Mouse (Mus musculus) gastrocnemius, postnatal 10 days (tissue): ENCODE data around the gene Gpr157. TPM values are rescaled to one million over a fixed set of nuclear protein-coding genes. Genes with fewer than 3 reads are reported as not detected.
"Not testable (repeated sequence)": the region's sequence is repeated elsewhere in the genome, so short reads cannot be mapped to it uniquely, and the experiment has no call there.

ENCODE experiments used
- DNase-seq: peaks from one replicate; pipeline ENCODE4 v3.0.0; 2021; ENCODE audit warnings: mixed read lengths
- long read RNA-seq, 2 experiments: library from polyadenylated mRNA; stranded (forward); transcript quantifications; one replicate each; pipeline ENCODE4 v2.0.0; 2021
- total RNA-seq, 2 experiments: library from RNA; stranded (reverse); gene quantifications; 2 replicates each; pipeline ENCODE4 v1.2.3; 2021

The Gpr157 gene
- total RNA-seq: 10 to 100 TPM; 18.8 to 19.2 TPM
- long read RNA-seq, experiment 1, full-length matches to known transcripts: 22 of 29 reads
- long read RNA-seq, experiment 1, partial matches to known transcripts: 1 of 29 reads
- long read RNA-seq, experiment 1, other reads (novel, unspliced or antisense): 6 of 29 reads
- long read RNA-seq, experiment 2, full-length matches to known transcripts: 14 of 18 reads
- long read RNA-seq, experiment 2, partial matches to known transcripts: 0 of 18 reads
- long read RNA-seq, experiment 2, other reads (novel, unspliced or antisense): 4 of 18 reads

DNA sequence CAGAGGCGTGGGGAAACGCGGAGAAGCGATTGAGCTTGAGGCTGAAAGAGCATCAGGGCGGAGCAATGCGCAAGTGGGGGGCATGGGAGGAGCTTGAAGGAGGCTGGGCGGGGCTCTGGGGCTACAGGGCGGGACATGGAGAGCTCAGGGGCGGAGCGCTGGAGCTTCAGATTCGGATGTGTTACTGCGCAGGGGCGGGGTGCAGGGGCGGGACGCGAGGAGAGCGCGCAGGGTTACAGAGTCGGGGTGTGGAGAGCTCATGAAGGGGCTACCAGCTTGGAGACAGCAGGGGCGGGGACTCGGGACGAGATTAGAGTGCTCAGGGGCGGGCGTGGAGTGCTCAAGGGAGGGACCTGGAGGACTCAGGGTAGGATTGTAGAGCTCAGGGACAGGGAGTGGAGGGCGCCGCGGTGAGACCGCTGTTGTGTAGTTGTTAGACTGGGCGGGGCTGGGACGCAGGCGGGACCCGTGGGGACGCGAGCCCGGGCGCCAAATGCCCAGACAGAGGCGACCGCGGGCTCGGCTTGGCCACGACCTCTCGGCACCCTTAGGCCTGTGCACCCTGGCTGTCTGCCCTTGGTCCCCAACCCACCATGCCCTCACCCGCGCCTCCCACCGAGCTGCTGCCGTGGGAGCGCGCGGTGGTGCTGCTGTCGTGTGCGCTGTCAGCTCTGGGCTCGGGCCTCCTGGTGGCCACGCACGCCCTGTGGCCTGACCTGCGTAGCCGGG is at the start of gene Gpr157:
Gene Gpr157, plus strand, starts transcription at position 205 of the 729 bp plus-strand sequence.
- DNase-seq: peak; percentile 91

DNA sequence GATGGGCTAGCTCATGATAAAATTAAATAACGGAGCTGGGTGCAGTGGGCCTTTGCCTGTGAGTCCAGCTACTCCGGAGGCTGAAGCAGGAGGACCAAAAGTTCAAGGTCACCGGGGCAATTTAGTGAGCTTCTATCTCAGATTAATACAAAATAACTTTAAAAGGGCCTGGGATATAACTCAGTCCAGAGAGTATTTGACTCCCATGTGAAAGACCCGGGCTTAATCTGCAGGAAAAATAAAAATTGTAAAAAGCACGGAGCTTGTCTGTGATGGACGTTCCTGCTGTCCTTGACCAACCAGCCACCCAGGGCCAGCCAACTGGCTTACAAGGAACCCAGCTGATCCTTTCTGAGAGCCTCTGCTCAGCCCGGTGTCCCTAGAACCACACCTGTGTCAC is 48.6 kb upstream of the Gpr157 start:
- DNase-seq: no peak

DNA sequence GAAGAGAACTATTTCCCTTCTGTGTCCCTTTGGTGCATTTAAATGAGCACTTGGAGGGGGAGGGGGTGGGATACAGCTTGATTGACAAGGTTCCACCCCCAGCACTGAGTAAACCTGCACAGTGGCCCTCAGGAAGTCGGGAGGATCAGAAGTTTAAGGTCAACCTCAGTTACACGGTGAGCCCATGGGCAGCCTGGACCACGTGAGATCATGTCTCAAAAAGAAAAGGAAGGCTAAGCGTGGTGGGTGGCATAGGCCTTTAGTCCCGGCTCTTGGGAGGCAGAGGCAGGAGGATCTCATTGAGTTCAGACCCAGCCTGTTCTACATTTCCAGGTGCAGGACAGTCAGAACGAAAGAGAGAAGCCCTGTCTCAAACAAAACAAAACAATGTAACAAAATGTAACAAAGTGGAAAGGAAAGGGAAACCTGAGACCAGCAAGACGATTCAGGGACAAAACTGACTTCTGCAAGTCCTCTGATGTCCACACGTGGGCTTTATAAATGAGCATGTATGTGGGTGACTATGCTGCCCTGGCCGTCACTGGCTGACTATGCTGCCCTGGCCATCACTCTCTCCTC is 47.1 kb upstream of the Gpr157 start:
- DNase-seq: no peak

DNA sequence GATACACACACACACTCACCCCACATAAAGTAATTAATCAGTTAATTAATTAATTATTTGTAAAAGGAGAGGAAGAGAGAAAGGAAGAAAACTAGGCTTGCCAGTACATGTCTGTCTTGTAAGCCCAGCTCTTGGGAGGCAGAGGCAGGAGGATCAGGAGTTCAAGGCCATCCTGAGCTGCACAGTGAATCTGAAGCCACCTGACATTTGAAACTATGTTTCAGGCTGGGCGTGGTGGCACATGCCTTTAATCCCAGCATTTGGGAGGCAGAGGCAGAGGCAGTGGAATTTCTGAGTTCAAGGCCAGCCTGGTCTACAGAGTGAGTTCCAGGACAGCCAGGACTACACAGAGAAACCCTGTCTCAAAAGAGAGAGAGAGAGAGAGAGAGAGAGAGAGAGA is 46.3 kb upstream of the Gpr157 start:
- not testable (repeated sequence) for DNase-seq

DNA sequence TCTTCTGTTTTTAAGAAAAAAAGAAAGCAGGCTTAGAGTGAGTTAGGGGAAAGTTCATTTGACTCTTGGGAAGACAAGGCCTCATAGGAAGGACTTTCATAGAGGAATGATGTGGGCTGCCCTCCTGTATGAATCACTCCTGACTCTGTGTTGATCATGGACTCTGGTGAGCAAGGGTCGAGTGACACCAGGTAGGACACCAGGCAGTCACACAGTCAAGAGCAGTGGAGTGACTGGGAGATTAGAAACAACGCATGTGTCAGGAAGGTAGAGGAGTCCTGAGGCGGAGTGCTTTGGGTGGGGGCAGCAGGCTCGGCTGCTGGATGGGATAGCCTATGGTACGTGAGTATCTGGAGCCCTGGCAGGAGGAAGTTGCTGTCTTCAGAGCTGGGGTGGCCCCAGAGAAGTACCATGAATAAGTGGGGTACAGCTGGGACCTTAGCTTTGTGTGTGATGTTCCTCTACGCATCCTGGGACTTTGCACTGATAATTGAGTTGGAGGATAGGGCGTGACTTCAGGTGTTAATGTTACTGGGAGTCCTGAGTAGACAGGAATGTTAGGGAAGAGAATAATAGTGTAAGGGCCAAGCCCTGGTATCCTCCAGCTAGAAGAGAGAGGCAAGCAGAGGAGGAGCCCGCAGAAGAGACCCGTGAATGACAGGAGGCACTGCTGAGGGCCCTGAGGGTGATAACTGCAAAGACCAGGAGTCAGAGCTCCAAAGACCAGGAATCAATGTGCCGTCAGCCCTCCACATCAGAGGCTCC is 45.6 kb upstream of the Gpr157 start:
- no peak for DNase-seq

DNA sequence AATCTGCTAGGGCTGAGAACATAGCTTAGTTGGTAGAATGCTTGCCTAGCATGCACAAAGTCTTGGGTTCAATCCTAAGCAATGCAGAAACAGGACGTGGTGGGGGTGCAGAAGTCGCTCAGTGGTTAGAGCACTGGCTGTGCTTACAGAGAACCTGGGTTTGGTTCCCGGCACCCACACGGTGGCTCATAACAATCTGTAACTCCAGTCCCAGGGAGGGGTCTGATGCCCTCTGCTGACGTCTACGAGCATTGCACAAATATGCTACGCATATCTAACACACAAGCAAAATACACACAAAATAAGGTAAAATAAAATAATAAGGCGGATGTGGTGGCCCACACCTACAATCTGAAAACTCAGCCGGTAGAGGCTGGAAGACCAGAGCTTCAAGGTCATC is 43.6 kb upstream of the Gpr157 start:
- DNase-seq: no peak

DNA sequence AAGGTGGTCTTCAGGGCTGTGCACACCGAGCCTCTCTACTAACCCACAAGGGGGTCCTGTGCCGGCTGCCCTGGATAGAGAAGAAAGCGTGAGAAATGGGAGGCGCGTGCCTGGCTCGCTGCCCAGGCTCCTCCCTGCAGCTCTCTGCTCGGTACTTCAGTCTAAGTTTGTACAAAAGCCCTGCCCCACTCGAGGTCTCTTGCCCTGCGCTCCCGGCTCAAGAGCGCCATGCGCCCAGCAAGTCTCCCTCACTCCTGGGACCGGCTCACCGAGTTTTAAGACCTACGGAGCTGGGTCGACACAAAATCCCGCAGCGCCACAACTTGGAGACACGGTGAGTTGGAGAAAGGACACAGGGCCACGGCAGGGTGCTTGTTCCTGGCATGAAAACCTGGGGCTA is 39.1 kb upstream of the Gpr157 start:
- peak; percentile 62 for DNase-seq

DNA sequence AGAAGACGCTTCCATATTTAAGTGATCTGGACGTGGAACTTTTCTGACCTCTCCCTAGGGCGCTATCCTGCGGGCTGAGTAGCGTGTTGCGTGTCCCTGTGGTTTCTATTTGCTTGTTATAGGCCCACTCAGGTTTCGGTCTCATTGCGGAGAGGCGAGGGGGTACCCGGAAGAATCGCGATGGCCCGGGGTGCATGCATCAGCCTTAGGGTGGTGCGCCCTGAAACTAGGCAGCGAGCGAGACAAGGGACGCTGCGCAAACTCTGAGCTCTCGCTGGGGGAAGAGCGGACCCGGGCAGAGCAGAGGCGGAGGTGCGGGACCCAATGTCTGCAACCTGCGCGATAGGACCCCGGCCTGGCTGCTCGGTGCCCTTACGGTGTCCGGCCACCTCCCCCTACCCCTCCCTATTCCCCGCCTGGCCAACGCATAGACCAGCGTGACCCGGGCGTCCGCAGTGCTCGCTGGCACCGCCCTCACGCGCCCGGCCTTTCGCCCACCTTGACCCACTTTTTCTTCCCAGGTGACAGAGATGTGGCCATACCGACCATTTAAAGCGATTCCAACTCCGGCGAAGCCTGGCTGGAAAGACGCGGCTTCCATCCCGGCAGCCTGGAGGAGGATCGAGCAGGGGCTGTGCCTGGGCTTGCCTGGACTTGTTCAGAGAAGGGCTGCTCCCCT is 38.5 kb upstream of the Gpr157 start:
- no peak for DNase-seq

DNA sequence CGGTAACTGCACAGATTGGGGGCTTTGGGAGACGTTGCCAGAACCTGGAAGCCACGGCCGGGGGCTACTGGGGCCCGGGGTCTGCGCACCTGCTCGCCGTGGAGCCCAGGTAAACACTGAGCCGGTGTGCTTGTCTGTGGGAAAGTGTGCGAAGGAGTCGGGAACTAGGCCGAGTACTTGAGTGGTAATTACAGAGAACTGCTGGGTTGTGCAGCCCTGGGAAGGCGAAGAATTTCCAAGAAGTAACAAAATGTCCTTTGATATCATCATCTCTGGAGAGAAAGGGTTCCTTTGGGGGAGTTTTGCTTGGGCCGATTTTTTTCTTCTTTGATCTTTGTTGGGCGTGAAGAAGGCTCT is 38.0 kb upstream of the Gpr157 start:
- DNase-seq: no peak

DNA sequence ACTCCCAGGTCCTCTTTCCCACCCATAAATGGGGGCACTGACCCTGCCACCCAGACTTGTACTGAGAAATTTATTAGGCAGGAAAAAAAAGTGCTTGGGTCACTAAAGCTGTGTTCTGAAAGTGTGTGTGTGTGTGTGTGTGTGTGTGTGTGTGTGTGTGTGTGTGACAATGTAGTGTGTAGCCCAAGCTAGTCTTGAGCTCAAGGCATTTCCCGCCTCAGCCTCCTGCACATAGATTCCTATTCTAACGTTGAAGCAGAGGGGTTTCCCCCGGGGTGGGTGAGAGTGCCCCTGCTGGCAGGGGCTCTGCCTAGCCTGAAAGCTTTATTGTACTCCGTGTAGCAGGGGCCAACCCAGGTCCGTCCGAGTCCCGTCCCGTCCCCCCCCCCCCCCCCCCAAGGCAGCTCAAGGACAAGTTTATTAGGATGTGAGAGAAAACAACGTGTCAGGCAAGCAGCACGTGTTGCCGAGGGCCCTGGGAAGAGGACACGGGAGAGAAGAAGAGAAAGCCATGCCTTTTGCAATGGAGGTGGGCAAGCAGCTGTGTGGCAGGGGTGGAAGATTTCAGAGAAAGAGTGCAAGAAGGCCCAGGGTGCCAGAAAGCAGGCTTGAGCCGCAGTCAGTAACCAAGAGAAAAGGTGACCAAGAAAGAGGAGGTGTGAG is 37.5 kb upstream of the Gpr157 start:
- DNase-seq: no peak

DNA sequence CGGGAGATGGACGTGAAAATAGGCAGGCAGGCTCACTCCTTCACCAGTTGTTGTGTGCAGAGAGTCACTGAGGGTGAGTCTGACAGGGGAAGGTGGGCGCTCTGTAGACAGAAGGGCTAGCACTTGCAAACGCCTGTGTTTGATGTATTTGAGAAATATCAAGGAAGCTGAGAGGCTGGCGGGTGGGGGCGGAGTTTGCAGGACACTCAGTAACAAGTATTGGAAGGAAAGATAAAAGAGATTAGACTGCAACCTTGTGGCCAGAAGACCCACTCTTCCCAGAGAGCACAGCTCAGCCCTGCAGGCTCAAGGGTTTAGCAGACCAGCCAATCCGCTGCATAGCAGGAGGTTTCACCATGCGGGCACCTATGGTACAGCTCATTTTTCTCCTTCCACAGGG is 35.7 kb upstream of the Gpr157 start:
- no peak for DNase-seq

DNA sequence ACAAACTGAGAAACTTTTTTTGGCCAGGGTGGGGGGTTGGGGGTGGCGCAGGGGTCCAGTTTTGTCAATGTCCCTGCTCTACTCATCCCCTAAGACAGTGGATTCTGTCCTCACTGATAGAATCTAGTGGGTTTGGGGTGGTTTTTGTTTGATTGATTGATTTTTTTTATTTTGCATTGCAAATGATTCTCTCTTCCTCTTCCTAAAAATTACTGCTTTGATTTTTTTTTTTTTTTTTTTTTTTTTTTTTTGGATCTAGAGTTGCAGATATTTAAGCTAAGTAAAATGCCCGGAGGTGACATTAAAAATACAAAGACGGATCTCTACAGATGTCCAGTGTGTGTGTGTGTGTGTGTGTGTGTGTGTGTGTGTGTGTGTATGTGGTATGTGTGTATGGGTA is 34.8 kb upstream of the Gpr157 start:
- no peak for DNase-seq

DNA sequence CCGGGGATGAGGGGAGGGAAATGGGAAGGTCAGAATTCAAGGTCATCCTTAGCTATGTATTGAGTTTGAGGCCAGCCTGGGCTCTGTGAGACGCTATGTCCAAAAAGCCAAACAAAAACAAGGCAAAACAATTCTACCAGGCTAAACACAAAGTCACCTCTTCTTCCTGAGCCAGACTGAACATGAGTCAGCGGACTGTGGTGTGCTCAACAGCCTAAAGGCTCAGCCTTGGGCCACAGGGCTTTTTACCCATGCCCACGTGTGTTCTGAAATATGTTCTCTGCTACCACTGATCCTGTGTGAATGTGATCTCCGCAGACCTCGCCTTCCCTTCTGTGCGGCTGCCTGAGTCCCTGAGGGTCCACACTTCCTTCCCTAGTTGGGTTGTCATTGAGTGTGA is 31.0 kb upstream of the Gpr157 start:
- DNase-seq: no peak

DNA sequence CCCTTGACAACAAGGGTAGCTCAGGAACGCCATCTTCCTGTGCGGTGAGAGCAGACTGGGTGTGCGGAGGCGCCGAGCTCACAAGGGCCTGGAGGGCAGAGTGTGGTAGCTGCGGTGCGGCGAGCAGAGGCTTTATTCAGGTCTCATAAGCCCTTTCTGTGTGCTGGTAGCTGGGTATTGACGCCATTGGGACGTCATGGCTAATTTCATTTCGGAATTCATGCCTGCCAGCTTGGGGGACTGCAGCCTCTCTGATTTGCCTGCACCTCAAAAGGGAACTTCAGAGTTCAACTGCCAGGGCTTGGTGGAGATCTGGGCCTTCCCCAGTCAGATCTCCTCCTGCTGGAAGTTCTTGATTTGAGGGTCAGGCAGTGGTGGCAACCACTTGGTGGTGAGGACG is 29.4 kb upstream of the Gpr157 start:
- no peak for DNase-seq

DNA sequence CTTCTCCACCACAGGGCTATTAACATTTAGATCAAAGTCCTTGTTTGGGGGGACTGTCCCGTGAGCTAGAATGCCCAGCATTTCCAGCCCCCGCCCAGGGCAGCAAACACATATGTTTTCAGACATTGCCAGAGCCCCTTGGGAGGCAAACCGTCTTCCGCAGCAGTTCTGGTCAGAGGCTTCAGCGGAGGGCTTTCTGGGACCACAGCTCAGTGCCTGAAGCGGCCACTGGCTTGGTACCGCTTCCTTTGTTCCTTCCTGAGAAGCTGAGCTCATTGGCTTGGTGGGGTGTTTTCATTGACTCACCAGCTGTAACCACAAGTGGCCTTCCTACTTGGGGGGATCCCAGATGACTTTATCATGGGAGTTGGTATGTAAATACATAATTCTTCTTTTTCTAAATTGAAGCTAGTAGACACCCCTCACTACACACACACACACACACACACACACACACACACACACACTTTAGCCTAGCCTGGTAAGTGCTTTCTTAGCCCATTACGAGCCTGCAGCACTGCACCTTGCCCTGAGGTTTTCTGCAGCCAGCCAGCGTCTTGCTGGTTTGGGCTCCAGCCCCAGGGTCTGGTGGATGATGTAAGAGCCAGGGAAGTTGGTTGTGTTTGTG is 27.2 kb upstream of the Gpr157 start:
- no peak for DNase-seq

DNA sequence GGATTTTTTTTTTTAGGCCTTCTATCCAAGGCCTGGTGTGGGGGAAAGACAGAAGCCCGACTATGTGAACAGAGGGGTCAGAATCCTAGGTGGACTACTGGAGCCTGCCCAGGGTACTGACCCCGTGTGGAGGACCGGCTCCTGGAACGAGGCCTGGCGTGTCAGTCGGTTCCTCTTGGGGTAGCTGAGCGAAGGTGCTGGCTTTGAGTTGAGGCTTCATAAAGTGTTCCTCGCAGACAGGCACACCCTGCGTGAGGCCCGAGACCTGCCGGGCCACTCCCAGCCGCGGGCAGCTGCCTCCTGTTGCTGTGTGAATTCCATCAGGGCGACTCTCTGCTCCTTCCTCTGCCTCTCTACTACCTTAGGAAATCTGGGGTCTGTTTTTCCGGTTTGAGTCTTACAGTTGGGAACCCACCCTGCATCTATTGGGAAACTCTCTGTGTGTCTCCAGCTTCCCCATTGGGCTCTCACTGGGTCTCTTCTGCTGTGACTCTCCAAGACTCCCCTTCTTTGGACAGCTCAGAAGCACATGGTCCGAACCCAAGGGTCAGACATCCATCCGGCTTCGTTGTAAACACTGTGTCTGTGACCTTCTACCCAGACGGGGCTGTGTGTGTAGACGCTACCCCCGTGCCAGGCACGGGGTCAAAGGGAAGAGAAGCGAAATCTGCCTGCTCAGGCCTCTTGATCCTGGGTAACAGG is 26.5 kb upstream of the Gpr157 start:
- DNase-seq: no peak

DNA sequence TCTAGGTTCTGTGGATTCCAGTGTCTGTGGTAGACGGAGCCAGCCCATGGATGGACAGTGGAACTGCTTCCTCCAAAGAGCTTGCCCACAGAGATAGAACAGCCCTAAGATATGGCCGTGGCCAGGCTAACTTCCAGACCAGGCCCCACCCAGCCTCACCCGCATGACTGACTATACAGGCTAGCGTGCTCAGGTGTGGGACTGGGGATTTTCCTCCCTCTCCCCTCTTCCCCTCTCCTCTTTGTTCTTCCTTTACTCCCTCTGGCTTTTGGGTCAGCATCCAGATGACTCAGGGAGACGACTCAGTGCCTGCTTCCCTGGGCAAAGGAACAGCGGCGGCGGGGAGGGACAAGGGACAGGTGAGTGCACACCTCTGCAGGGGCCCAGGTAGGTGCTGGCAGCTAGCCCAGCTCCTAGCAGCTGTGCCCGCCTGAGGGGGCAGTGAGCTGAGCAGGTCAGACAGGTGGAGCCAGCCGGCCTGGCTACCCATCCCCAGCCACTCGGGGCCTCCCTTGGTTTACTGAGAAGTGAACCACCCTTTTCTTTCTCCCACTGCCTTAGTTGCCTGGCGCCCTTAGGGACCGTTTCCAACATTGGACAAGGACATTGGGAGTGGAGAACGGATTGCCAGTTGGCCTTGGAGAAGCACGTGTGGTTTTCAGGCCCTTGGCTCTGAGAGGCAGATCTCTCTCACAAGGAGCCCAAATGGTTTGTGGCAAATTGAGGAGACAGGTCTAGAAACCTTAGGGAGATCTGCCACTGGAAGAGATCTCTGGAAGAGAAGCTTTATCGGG is 25.5 kb upstream of the Gpr157 start:
- DNase-seq: no peak

DNA sequence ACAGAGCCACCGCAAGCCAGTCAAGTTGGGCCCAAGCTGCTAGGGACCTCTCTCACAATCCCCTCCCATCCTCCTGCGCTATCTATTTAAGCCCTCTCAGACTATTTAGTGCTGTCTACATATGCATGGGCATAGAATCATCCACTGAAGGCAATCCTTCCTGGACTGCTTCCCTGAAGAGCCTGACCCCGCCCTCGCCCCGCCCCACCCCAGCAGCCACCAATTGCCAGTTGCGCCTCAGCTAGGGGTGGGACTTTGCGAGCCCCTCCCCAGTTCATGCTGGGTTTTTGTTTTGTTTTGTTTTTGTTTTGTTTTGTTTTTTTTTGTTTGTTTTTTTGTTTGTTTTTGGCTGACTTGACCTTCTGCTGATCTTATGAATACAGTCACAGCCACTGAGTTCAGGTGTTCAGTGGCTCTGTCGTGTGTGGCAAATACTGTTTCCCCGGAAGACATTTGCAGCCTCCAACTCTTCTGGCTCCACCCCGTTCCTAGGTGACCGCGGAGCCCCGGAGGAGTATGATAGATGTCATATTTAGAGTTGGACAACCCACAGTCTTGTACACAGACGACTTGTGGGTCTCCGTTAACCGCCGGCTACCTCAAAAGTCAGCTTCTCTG is 20.4 kb upstream of the Gpr157 start:
- no peak for DNase-seq

DNA sequence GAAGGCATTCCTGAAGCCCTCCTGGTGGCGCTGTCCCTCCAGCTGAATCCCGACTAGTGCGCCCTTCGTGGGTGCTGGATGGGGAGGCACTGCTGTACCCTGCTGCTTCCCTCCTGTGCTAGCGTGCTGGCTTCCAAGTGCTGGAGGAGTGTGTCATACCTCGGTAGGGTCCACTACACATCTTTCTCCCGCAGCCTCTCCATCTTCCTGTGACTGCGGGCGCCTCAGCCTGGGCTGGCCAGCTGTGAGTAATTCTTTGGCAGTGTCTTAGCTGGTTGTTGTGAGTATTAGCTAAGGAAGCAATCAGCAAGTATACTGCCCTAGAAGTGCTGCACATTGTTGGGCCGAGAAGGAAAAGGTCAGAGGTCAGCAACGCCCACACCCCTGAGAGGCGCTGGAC is 18.9 kb upstream of the Gpr157 start:
- no peak for DNase-seq
